Mouse (Mus musculus): ENCODE results near the gene Cst6. TPM values are rescaled to one million over a fixed set of nuclear protein-coding genes. Genes with fewer than 3 reads are reported as not detected.

Cst6 gene
- polyA plus RNA-seq, 1 experiment, result not detected

GRCm38 (mm10) chr19:5335441-5335840 lies 13.9 kb downstream of the Cst6 start, which contains the start of gene Catsper1:
TSS of gene Catsper1 (plus strand) at chr19:5335741.
- Histone ChIP-seq H3K4me1 (ENCODE audit: control insufficient read depth) (no peaks in the 10 kb centered on the region), H3K36me3 (ENCODE audit: control insufficient read depth) (no peaks in the 10 kb centered on the region), H3K9me3 (ENCODE audit: control insufficient read depth, low read length) (no peaks in the 10 kb centered on the region), H3K4me3 (replicated peaks) (no peak within 1 kb of the TSS), H3K27me3 (ENCODE audit: control insufficient read depth) (no peaks in the 10 kb centered on the region)
- TF ChIP-seq TAL1 (IDR thresholded peaks at IDR 0.05; ENCODE audit: low read length) (no peak), GATA1 (IDR thresholded peaks at IDR 0.05; ENCODE audit: low read length) (no peak)

DNA sequence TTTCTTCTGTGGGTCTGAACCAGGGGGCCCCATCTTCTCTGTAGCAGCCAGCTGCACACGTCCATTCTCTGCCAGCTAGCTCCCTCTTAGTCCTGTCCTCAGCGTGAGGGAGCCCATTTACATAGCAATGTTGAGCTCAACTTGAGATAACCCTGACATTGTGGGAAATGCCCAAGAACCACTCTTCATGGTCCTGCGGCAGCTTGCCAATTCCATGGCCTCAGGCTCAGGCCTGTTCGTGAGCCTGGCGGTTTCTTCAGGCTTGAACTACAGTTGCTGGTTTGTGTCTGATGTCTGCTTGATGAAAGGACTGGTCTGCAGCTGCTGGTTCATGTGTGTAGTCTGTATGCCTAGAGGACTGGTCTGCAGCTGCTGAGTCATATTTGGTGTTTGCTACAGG lies 14.6 kb downstream of the Cst6 start:
- Histone ChIP-seq H3K9me3 (ENCODE audit: control insufficient read depth, low read length) (no peaks in the 10 kb centered on the region), H3K4me3 (replicated peaks) (no peak overlapping the region), H3K4me1 (ENCODE audit: control insufficient read depth) (no peaks in the 10 kb centered on the region), H3K27me3 (ENCODE audit: control insufficient read depth) (no peaks in the 10 kb centered on the region), H3K36me3 (ENCODE audit: control insufficient read depth) (no peaks in the 10 kb centered on the region)
- TF ChIP-seq GATA1 (IDR thresholded peaks at IDR 0.05; ENCODE audit: low read length) (no peak), TAL1 (IDR thresholded peaks at IDR 0.05; ENCODE audit: low read length) (no peak)

GRCm38 (mm10) chr19:5327970-5328369 lies 21.4 kb downstream of the Cst6 start:
- no peaks in the 10 kb centered on the region for H3K4me1 ChIP-seq (ENCODE audit: control insufficient read depth)
- no peaks in the 10 kb centered on the region for H3K36me3 ChIP-seq (ENCODE audit: control insufficient read depth)
- no peaks in the 10 kb centered on the region for H3K9me3 ChIP-seq (ENCODE audit: control insufficient read depth, low read length)
- H3K4me3 ChIP-seq (replicated peaks), result no peak overlapping the region
- TF ChIP-seq TAL1 (IDR thresholded peaks at IDR 0.05; ENCODE audit: low read length) (no peak), GATA1 (IDR thresholded peaks at IDR 0.05; ENCODE audit: low read length) (no peak)
- H3K27me3 ChIP-seq (ENCODE audit: control insufficient read depth), result no peaks in the 10 kb centered on the region; the same call in 1 of the 2 replicates

DNA sequence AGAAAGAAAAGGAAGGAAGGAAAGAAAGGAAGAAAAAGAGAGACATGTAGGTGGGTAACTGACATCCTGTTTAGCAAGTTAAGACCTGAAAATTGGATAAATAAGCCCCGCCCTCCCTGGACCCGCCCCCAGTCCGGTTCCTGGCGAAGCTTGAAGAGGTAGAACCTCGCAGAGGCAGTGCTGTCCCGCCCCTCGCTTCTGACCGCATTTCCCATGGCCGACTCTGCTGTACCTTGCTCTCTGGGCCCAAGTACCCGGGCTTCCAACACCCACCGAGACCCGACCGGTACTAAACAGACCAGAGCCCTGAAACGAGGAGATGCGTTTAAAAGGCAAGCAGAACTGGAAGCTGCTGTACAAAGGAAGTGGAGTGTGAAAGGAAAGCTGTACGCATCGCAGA lies 25.6 kb downstream of the Cst6 start:
- Histone ChIP-seq H3K36me3 (ENCODE audit: control insufficient read depth) (no peaks in the 10 kb centered on the region), H3K27me3 (ENCODE audit: control insufficient read depth) (no peaks in the 10 kb centered on the region; the same call in 1 of the 2 replicates), H3K4me3 (replicated peaks) (no peak overlapping the region), H3K9me3 (ENCODE audit: control insufficient read depth, low read length) (peaks cover 4% of the 10 kb centered on the region), H3K4me1 (ENCODE audit: control insufficient read depth) (no peaks in the 10 kb centered on the region)
- TF ChIP-seq TAL1 (IDR thresholded peaks at IDR 0.05; ENCODE audit: low read length), result no peak
- TF ChIP-seq GATA1 (IDR thresholded peaks at IDR 0.05; ENCODE audit: low read length), result no peak

DNA sequence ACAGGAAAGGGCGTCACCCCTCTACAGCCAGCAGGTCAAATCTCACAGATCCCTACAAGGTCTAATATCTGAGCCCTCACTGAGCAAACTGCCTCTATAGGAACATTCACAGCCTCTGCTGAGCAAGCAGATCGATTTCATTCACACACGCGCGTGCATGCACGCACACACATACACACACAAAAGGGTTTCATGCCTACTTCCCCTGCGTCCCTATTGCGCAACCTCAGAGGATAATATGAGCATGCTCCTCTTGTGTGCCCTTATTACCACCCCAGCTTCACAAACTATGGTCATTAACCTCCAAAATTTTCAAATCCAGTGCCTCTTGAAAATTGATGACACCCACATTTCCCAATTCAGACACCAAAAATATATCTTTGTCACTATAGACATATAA lies 36.2 kb downstream of the Cst6 start:
- no peak for TF ChIP-seq GATA1 (IDR thresholded peaks at IDR 0.05; ENCODE audit: low read length)
- no peak for TF ChIP-seq TAL1 (IDR thresholded peaks at IDR 0.05; ENCODE audit: low read length)
- H3K36me3 ChIP-seq (ENCODE audit: control insufficient read depth), result no peaks in the 10 kb centered on the region
- no peaks in the 10 kb centered on the region for H3K4me1 ChIP-seq (ENCODE audit: control insufficient read depth)
- peaks cover 15% of the 10 kb centered on the region for H3K9me3 ChIP-seq (ENCODE audit: control insufficient read depth, low read length)
- no peaks in the 10 kb centered on the region for H3K27me3 ChIP-seq (ENCODE audit: control insufficient read depth)
- H3K4me3 ChIP-seq (replicated peaks), result no peak overlapping the region

GRCm38 (mm10) chr19:5309025-5309424 lies 40.3 kb downstream of the Cst6 start:
- Histone ChIP-seq H3K36me3 (ENCODE audit: control insufficient read depth) (no peaks in the 10 kb centered on the region), H3K9me3 (ENCODE audit: control insufficient read depth, low read length) (peaks cover 16% of the 10 kb centered on the region), H3K27me3 (ENCODE audit: control insufficient read depth) (peaks cover 16% of the 10 kb centered on the region), H3K4me3 (replicated peaks) (no peak overlapping the region), H3K4me1 (ENCODE audit: control insufficient read depth) (peaks cover 9% of the 10 kb centered on the region)
- TF ChIP-seq GATA1 (IDR thresholded peaks at IDR 0.05; ENCODE audit: low read length) (no peak), TAL1 (IDR thresholded peaks at IDR 0.05; ENCODE audit: low read length) (no peak)

- Histone ChIP-seq H3K36me3 (ENCODE audit: control insufficient read depth) (no peaks in the 10 kb centered on the region), H3K4me3 (replicated peaks) (peak overlapping the region; percentile 22)
- TF ChIP-seq GATA1 (IDR thresholded peaks at IDR 0.05; ENCODE audit: low read length) (no peak), TAL1 (IDR thresholded peaks at IDR 0.05; ENCODE audit: low read length) (no peak)
Measured at GRCm38 (mm10) chr19:5306968-5307734, 42.2 kb downstream of the Cst6 start.

GRCm38 (mm10) chr19:5306279-5306678 lies 43.1 kb downstream of the Cst6 start:
- TF ChIP-seq GATA1 (IDR thresholded peaks at IDR 0.05; ENCODE audit: low read length) (no peak), TAL1 (IDR thresholded peaks at IDR 0.05; ENCODE audit: low read length) (no peak)
- Histone ChIP-seq H3K4me3 (replicated peaks) (no peak overlapping the region), H3K9me3 (ENCODE audit: control insufficient read depth, low read length) (peaks cover 16% of the 10 kb centered on the region), H3K4me1 (ENCODE audit: control insufficient read depth) (peaks cover 9% of the 10 kb centered on the region), H3K36me3 (ENCODE audit: control insufficient read depth) (no peaks in the 10 kb centered on the region), H3K27me3 (ENCODE audit: control insufficient read depth) (peaks cover 19% of the 10 kb centered on the region)

More at GRCm38 (mm10) chr19:5306968-5307734, 42.2 kb downstream of the Cst6 start:
- Histone ChIP-seq H3K4me1 (ENCODE audit: control insufficient read depth) (peaks cover 9% of the 10 kb centered on the region), H3K27me3 (ENCODE audit: control insufficient read depth) (peaks cover 19% of the 10 kb centered on the region), H3K9me3 (ENCODE audit: control insufficient read depth, low read length) (peaks cover 16% of the 10 kb centered on the region)

DNA sequence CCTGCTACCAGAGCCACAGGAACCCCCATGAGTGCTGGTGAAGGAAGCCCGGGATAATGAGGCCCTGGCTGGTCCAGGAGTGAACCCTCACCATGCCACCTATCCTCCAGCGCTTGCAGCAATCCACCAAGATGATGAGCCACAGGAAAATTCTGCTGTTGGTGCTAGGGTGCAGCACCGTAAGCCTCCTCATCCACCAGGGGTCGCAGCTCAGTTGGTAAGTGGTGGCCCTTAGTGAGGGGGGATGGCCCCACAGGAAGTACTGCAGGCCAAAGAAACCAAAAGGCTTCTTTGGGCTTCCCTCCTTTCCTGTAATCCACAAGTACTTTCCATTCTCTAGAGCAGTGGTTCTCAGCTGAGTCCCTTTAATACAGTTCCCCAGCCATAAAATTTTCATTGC lies 46.9 kb downstream of the Cst6 start:
- peaks cover 11% of the 10 kb centered on the region for H3K4me1 ChIP-seq (ENCODE audit: control insufficient read depth)
- no peaks in the 10 kb centered on the region for H3K36me3 ChIP-seq (ENCODE audit: control insufficient read depth)
- peaks cover 11% of the 10 kb centered on the region for H3K9me3 ChIP-seq (ENCODE audit: control insufficient read depth, low read length)
- H3K4me3 ChIP-seq (replicated peaks), result no peak overlapping the region
- peaks cover 43% of the 10 kb centered on the region for H3K27me3 ChIP-seq (ENCODE audit: control insufficient read depth)
- no peak for TF ChIP-seq TAL1 (IDR thresholded peaks at IDR 0.05; ENCODE audit: low read length)

All from erythroblast, embryonic 14.5 days (primary cell).